13 mouse cellular contexts compared by ENCODE assay signal in genomic region chr16:91870158-91870582, GRCm38 (mm10).
A peak's percentile ranks its signal among the peaks of the same experiment; 100 is the strongest.
DNase-seq lines count a peak whose midpoint lies in the region; ATAC-seq and TF ChIP-seq lines count a peak whose summit lies in the region.
"Had no signal": no experiment of that assay in that cellular context is flagged by ENCODE, and none has a peak within 500 bp of the region (broad histone marks: within the 10 kb centered on the region; RNA-seq: fewer than 3 reads in every experiment).

No protein-coding gene starts in this region.

- H3K36me3 ChIP-seq in midbrain, embryonic 13.5 days = peaks cover 71% of the 10 kb centered on the region

- H3K9ac ChIP-seq in midbrain, embryonic 13.5 days (replicated peaks) = no peak overlapping the region
- H3K9ac ChIP-seq: hindbrain, embryonic 14.5 days; liver, embryonic 13.5 days; neural tube, embryonic 15.5 days had no signal

- DNase-seq in spleen, postnatal 36 days (ENCODE audit: low spot score in 2 of 2) = peak; percentile 33 to 38
- DNase-seq in spleen, postnatal 10 days (ENCODE audit: low spot score in 2 of 2) = no peak
- DNase-seq in gastrocnemius, postnatal 14 days = no peak
- no peak for DNase-seq in thymus, postnatal 25 days
- DNase-seq in cerebellum, postnatal 10 days = no peak
- DNase-seq: liver, embryonic 13.5 days had no signal

- no peaks in the 10 kb centered on the region for H3K27me3 ChIP-seq in midbrain, embryonic 13.5 days
- H3K27me3 ChIP-seq: neural tube, embryonic 15.5 days had no signal

- peak overlapping the region; percentile 93 for H3K27ac ChIP-seq in bone marrow macrophage, adult 2 months (ENCODE audit: insufficient read depth, low read depth, low read length)
- no peak overlapping the region for H3K27ac ChIP-seq in midbrain, embryonic 13.5 days
- H3K27ac ChIP-seq: embryonic facial prominence, embryonic 10.5 days; hindbrain, embryonic 14.5 days; kidney, postnatal 0 days had no signal

- H3K4me3 ChIP-seq in bone marrow macrophage, adult 2 months (ENCODE audit: insufficient read depth, low read length) = 0 out of 2 replicates have a peak overlapping the region, but pooled peaks have one; percentile 0
- H3K4me3 ChIP-seq in midbrain, embryonic 13.5 days (replicated peaks) = no peak overlapping the region
- H3K4me3 ChIP-seq: embryonic facial prominence, embryonic 10.5 days; liver, embryonic 13.5 days; neural tube, embryonic 15.5 days had no signal

- WGBS in midbrain, embryonic 13.5 days = 97% methylated on average over 6 of the region's 6 CpGs

- H3K4me2 ChIP-seq in midbrain, embryonic 13.5 days (replicated peaks) = no peak overlapping the region
- H3K4me2 ChIP-seq: hindbrain, embryonic 14.5 days; liver, embryonic 13.5 days; neural tube, embryonic 15.5 days had no signal

- ATAC-seq in megakaryocyte, adult 5-6 weeks (ENCODE audit: poor library complexity, severe bottlenecking) = peak; percentile 45
- no peak for ATAC-seq in midbrain, embryonic 13.5 days

- TF ChIP-seq CTCF in bone marrow macrophage, adult 2 months (IDR thresholded peaks at IDR 0.05; ENCODE audit: low read depth, low read length) = no peak

- H3K9me3 ChIP-seq in midbrain, embryonic 13.5 days = no peaks in the 10 kb centered on the region
- H3K9me3 ChIP-seq: embryonic facial prominence, embryonic 10.5 days; liver, embryonic 13.5 days; neural tube, embryonic 15.5 days had no signal

- no peak for TF ChIP-seq POLR2A in bone marrow macrophage, adult 2 months (IDR thresholded peaks at IDR 0.05; ENCODE audit: borderline replicate concordance, low read depth, low read length)

- H3K4me1 ChIP-seq in bone marrow macrophage, adult 2 months (ENCODE audit: control insufficient read depth, insufficient read depth, low read length) = peaks cover 54% of the 10 kb centered on the region
- H3K4me1 ChIP-seq in midbrain, embryonic 13.5 days (replicated peaks) = no peaks in the 10 kb centered on the region

- intact Hi-C loops in gastrocnemius, postnatal 14 days (cut with DNase I; ENCODE audit: low total_unique reads) = no loop called here

Comparison
In these comparisons a context has a peak if more than half of its experiments do, and no peak if none do; other contexts are left out.
1. DNase-seq: peak in spleen, postnatal 36 days (2 of 2); none in spleen, postnatal 10 days (0 of 2), gastrocnemius, postnatal 14 days (single experiment), thymus, postnatal 25 days (single experiment) and cerebellum, postnatal 10 days (0 of 2).